ENCODE assay signal across 10 mouse cellular contexts in the genomic region with DNA sequence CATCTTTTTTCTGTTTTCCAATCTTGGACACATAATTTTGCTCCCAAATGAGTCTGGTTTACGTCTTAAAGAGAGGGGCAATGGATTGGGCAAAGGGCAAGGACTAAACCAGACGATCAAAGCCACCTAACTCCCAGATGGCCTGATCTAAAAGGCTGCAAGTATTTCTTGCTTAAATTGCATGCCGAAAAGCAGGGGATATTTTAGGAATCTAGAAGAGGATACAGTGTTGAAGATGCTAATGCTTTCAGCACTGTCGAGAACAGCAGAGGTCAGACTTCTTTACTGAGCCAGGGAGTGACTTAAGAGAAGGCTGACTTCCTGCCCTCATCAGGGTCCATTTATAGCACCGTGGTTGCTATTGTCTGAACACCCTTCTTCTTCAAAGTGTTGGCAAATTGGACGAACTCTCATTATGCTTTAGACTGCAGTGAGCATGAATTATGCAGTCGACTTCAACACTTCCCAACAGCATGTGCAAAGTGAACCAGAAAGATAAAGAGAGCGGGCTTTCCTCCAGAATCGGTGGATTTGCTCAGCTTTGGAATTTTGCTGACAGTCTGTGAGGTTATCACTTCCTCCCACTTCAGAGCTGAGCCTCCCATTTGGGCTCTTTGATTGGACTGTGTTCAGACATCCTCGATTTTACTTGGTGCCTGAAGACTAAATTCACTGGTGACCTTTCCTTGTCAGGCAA.
DNase-seq lines count a peak whose midpoint lies in the region; ATAC-seq and TF ChIP-seq lines count a peak whose summit lies in the region.
"Had no signal": no experiment of that assay in that cellular context is flagged by ENCODE, and none has a peak within 500 bp of the region (broad histone marks: within the 10 kb centered on the region; RNA-seq: fewer than 3 reads in every experiment).

No protein-coding gene starts in this region.

- H3K4me2 ChIP-seq in heart, embryonic 11.5 days: peak overlapping the region; percentile 19; the same call in 1 of the 2 replicates
- no peak overlapping the region for H3K4me2 ChIP-seq in heart, postnatal 0 days (ENCODE audit: low read depth, low read length)

- H3K36me3 ChIP-seq in heart, embryonic 11.5 days (ENCODE audit: control insufficient read depth, insufficient read depth, low read length): no peaks in the 10 kb centered on the region
- H3K36me3 ChIP-seq in embryonic facial prominence, embryonic 10.5 days (replicated peaks): no peaks in the 10 kb centered on the region
- H3K36me3 ChIP-seq in heart, postnatal 0 days (replicated peaks; ENCODE audit: control insufficient read depth, insufficient read depth, low read length): no peaks in the 10 kb centered on the region

- 24% methylated on average over 10 of the region's 10 CpGs for WGBS in heart, embryonic 11.5 days (ENCODE audit: insufficient replicate concordance)
- 55% methylated on average over 10 of the region's 10 CpGs for WGBS in embryonic facial prominence, embryonic 10.5 days
- 25% methylated on average over 10 of the region's 10 CpGs for WGBS in heart, postnatal 0 days

- H3K9me3 ChIP-seq in heart, embryonic 11.5 days (replicated peaks; ENCODE audit: control insufficient read depth, low read length): no peaks in the 10 kb centered on the region
- H3K9me3 ChIP-seq in embryonic facial prominence, embryonic 10.5 days: no peaks in the 10 kb centered on the region
- H3K9me3 ChIP-seq in heart, postnatal 0 days (replicated peaks; ENCODE audit: control insufficient read depth, low read length): no peaks in the 10 kb centered on the region

- intact Hi-C loops in left cerebral cortex, postnatal 14 days (cut with DNase I): no loop called here

- no peak for TF ChIP-seq EP300 in heart, postnatal 0 days (IDR thresholded peaks at IDR 0.05; ENCODE audit: low read depth)

- no peak overlapping the region for H3K4me3 ChIP-seq in heart, embryonic 11.5 days (ENCODE audit: low read depth, low read length)
- H3K4me3 ChIP-seq in embryonic facial prominence, embryonic 10.5 days: no peak overlapping the region
- no peak overlapping the region for H3K4me3 ChIP-seq in heart, postnatal 0 days (ENCODE audit: low read depth, low read length)
- H3K4me3 ChIP-seq: heart, adult 2 months had no signal

- 0 out of 2 replicates have a peak overlapping the region, but pooled peaks have one; percentile 15 for H3K27ac ChIP-seq in heart, embryonic 11.5 days (ENCODE audit: low read depth, low read length)
- peak overlapping the region; percentile 40; the same call in 1 of the 2 replicates for H3K27ac ChIP-seq in embryonic facial prominence, embryonic 10.5 days (replicated peaks)
- H3K27ac ChIP-seq in heart, postnatal 0 days (ENCODE audit: low read depth): no peak overlapping the region
- H3K27ac ChIP-seq: heart, adult 2 months had no signal

- H3K9ac ChIP-seq in heart, embryonic 11.5 days (ENCODE audit: low read depth, low read length): no peak overlapping the region
- H3K9ac ChIP-seq in heart, postnatal 0 days (replicated peaks; ENCODE audit: low read depth, low read length): no peak overlapping the region

- TF ChIP-seq CTCF in heart, postnatal 0 days (IDR thresholded peaks at IDR 0.05; ENCODE audit: low read depth): no peak

- H3K27me3 ChIP-seq in heart, embryonic 11.5 days (ENCODE audit: control insufficient read depth, insufficient read depth, low read length): no peaks in the 10 kb centered on the region
- no peaks in the 10 kb centered on the region for H3K27me3 ChIP-seq in embryonic facial prominence, embryonic 10.5 days (replicated peaks; ENCODE audit: low read depth, poor library complexity, severe bottlenecking)
- H3K27me3 ChIP-seq in heart, postnatal 0 days (ENCODE audit: control insufficient read depth, insufficient read depth, low read length): no peaks in the 10 kb centered on the region

- peaks cover 7% of the 10 kb centered on the region for H3K4me1 ChIP-seq in heart, embryonic 11.5 days (ENCODE audit: control insufficient read depth, insufficient read depth, low read length)
- H3K4me1 ChIP-seq in embryonic facial prominence, embryonic 10.5 days: peaks cover 12% of the 10 kb centered on the region
- H3K4me1 ChIP-seq in heart, postnatal 0 days (ENCODE audit: control insufficient read depth, insufficient read depth): no peaks in the 10 kb centered on the region

- DNase-seq in heart, adult 8-10 months (ENCODE audit: low spot score): no peak
- no peak for DNase-seq in embryonic facial prominence, embryonic 10.5 days (ENCODE audit: low spot score)
- DNase-seq in heart, postnatal 0 days (ENCODE audit: low spot score): peak; percentile 23
- peak; percentile 43 to 76 for DNase-seq in left cerebral cortex, postnatal 14 days (ENCODE audit: low spot score in 2 of 2)
- no peak for DNase-seq in retina, embryonic 14.5 days (ENCODE audit: low spot score)
- no peak for DNase-seq in T-cell, adult 2 months (ENCODE audit: low spot score)
- DNase-seq in thymus, postnatal 14 days: no peak
- DNase-seq: kidney, adult 8-10 months had no signal

- no peak; the same call in 1 of the 2 replicates for ATAC-seq in heart, embryonic 11.5 days (replicated peaks; ENCODE audit: insufficient number of reproducible peaks, low FRiP score, low TSS enrichment)
- ATAC-seq in heart, postnatal 0 days (ENCODE audit: insufficient read depth, low read depth): no peak

Comparison
In these comparisons a context has a peak if more than half of its experiments do, and no peak if none do; other contexts are left out.
1. DNase-seq: peak in heart, postnatal 0 days (single experiment) and left cerebral cortex, postnatal 14 days (2 of 2); none in heart, adult 8-10 months (single experiment), embryonic facial prominence, embryonic 10.5 days (single experiment), retina, embryonic 14.5 days (single experiment), T-cell, adult 2 months (single experiment) and thymus, postnatal 14 days (single experiment).